In the genomic region with DNA sequence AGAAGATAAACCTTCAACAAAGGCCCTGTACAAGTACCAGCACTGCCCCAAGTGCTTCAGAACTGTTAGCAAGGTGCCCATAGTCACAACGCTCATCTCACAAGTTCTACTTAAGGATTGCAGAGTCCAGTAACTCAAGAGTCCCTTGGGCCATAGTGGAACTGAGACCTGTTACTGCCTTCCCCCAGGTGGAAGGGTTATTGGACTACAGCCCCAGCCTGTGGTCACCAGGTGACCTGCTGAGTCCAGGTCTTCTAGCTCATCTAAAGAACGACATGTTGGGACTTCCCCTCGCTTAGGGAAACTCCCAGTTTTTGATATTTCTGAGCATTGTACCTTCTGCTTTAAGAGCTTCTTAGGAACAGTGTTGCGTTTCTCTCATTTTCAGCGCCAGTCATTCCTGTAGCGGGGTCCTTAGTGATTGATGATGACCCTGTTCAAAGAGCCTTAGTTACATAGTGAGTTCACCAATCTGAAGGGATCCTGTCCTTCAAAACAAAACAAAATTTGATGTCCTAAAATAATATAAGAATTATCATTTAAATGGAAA, we compare ENCODE assay signal across 16 mouse cellular contexts.
"Had no signal": no experiment of that assay in that cellular context is flagged by ENCODE, and none has a peak within 500 bp of the region (broad histone marks: within the 10 kb centered on the region; RNA-seq: fewer than 3 reads in every experiment).

No protein-coding gene starts in this region.

- H3K4me3 ChIP-seq: neural tube, embryonic 13.5 days; neural tube, embryonic 15.5 days; stomach, embryonic 15.5 days had no signal

- H3K4me2 ChIP-seq: neural tube, embryonic 13.5 days; neural tube, embryonic 15.5 days; stomach, embryonic 15.5 days had no signal

- H3K27ac ChIP-seq: neural tube, embryonic 13.5 days; neural tube, embryonic 15.5 days; stomach, embryonic 15.5 days; stomach, postnatal 0 days had no signal

- H3K27me3 ChIP-seq: neural tube, embryonic 13.5 days; neural tube, embryonic 15.5 days; stomach, embryonic 15.5 days had no signal

- H3K9me3 ChIP-seq: neural tube, embryonic 13.5 days; neural tube, embryonic 15.5 days; stomach, embryonic 15.5 days had no signal

- DNase-seq: retina, postnatal 1 day; right cerebral cortex, adult 18-20 months; right cerebral cortex, postnatal 14 days; right cerebral cortex, postnatal 25 days; right cerebral cortex, postnatal 4 days; spleen, adult 18-20 months; thymus, adult 18-20 months; thymus, adult 2 months; thymus, postnatal 14 days; thymus, postnatal 25 days; thymus, postnatal 36 days; thymus, postnatal 4 days had no signal

- H3K4me1 ChIP-seq: neural tube, embryonic 13.5 days; neural tube, embryonic 15.5 days; stomach, embryonic 15.5 days had no signal

- H3K9ac ChIP-seq: neural tube, embryonic 13.5 days; neural tube, embryonic 15.5 days; stomach, embryonic 15.5 days had no signal
